Mouse (Mus musculus) midbrain, postnatal 0 days (tissue): ENCODE measurements around the gene Ap1s3. TPM values are rescaled to one million over a fixed set of nuclear protein-coding genes. Genes with fewer than 3 reads are reported as not detected.
"Not testable (repeated sequence)": the region's sequence is repeated elsewhere in the genome, so short reads cannot be mapped to it uniquely, and the experiment has no call there.

Experiments used
- ATAC-seq: fragments of 200-750 bp; cut with Nextera tagmentation; 2 replicates; pipeline ENCODE4 v1.8.0; 2017; ENCODE audit warnings: moderate number of reproducible peaks, mild to moderate bottlenecking, moderate TSS enrichment, moderate library complexity; ENCODE audit not compliant: low FRiP score
- DNase-seq: peaks from one replicate; pipeline ENCODE4 v3.0.0-alpha.2; 2015; ENCODE audit warnings: low spot score
- H3K27ac ChIP-seq: fragments of 300-500 bp; sonication (generic); 2 replicates; pipeline ENCODE4 v1.5.1; 2014; ENCODE audit warnings: low read depth, mild to moderate bottlenecking, low read length, mixed read lengths
- H3K27me3 ChIP-seq: fragments of 300-500 bp; sonication (generic); 2 replicates; pipeline ENCODE4 v1.6.1; 2014; ENCODE audit warnings: low read length, control low read depth, mixed read lengths; ENCODE audit not compliant: insufficient read depth
- H3K36me3 ChIP-seq: fragments of 300-500 bp; sonication (generic); 2 replicates; pipeline ENCODE4 v1.6.1; 2014; ENCODE audit warnings: low read length, control low read depth, mixed read lengths; ENCODE audit not compliant: insufficient read depth
- H3K4me1 ChIP-seq: fragments of 300-500 bp; sonication (generic); 2 replicates; pipeline ENCODE4 v1.6.1; 2014; ENCODE audit warnings: mild to moderate bottlenecking, control low read depth, antibody characterized with exemption, low read length, mixed read lengths; ENCODE audit not compliant: insufficient read depth
- H3K4me2 ChIP-seq: fragments of 300-500 bp; sonication (generic); 2 replicates; pipeline ENCODE4 v1.6.1; 2014; ENCODE audit warnings: low read depth, mild to moderate bottlenecking, low read length, mixed read lengths; ENCODE audit not compliant: poor library complexity, severe bottlenecking
- H3K4me3 ChIP-seq: fragments of 300-500 bp; sonication (generic); 2 replicates; pipeline ENCODE4 v1.5.1; 2014; ENCODE audit warnings: low read depth, mild to moderate bottlenecking, low read length, moderate library complexity
- H3K9ac ChIP-seq: fragments of 300-500 bp; sonication (generic); replicated peaks from 2 replicates; pipeline ENCODE4 v1.6.1; 2014; ENCODE audit warnings: mild to moderate bottlenecking, low read length, moderate library complexity, mixed read lengths; ENCODE audit not compliant: poor library complexity, severe bottlenecking
- H3K9me3 ChIP-seq: fragments of 300-500 bp; sonication (generic); 2 replicates; pipeline ENCODE4 v1.6.1; 2016; ENCODE audit warnings: low read length, control low read depth
- CTCF ChIP-seq: IDR thresholded peaks from 2 replicates; pipeline ENCODE4 v1.5.1; 2016; ENCODE audit warnings: antibody characterized with exemption, mild to moderate bottlenecking
- WGBS: fragments of 180-500 bp; shearing (Covaris S2); extraction: QIAGEN DNeasy Blood & Tissue Kit; methylation state at CpG from one replicate; pipeline ENCODE4 v1.1.7; 2014; 5-methylcytosine and 5-hydroxymethylcytosine counted together
- polyA plus RNA-seq: library from polyadenylated mRNA; unstranded; fragments of >200 nt; fragmentation: Nextera tagmentation; extraction: Ambion mirVana; gene quantifications from 2 replicates; pipeline ENCODE4 v1.2.1, GENCODE M21; 2015
- total RNA-seq: library from RNA; depleted of rRNA; stranded (reverse); fragments of >200 nt; gene quantifications from 2 replicates; pipeline ENCODE4 v1.2.3, GENCODE M21; 2014

Gene Ap1s3
- total and polyA plus RNA-seq, 2 experiments from 2014 or later = 0.35 to 0.82 TPM

DNA sequence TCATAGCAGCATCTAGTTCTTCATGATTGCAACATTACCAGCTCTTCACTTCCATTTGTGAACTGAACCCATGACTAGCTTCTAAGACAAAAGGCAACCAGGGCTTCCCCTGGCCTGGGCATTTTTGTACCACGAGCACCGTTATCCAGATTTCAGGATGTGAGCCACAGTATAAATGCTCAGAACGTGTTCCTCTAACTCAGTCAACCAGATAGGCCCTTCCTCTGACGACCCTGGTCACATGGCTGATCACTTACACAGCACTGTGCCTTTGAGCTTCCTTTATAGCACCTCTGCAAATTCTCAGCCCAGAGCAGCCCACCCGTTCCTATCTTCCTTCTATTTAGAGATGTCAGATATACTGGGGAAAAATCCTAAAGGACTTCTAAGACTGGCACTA is 42.0 kb downstream of the Ap1s3 start:
- no peak for DNase-seq
- Histone ChIP-seq H3K27me3 (no peaks in the 10 kb centered on the region), H3K9ac (no peak overlapping the region), H3K4me3 (no peak overlapping the region), H3K36me3 (no peaks in the 10 kb centered on the region), H3K27ac (no peak overlapping the region), H3K4me2 (no peak overlapping the region), H3K9me3 (no peaks in the 10 kb centered on the region), H3K4me1 (no peaks in the 10 kb centered on the region)
- WGBS = 86% methylated on average over 5 of the region's 5 CpGs
- TF ChIP-seq CTCF = no peak
- no peak for ATAC-seq

DNA sequence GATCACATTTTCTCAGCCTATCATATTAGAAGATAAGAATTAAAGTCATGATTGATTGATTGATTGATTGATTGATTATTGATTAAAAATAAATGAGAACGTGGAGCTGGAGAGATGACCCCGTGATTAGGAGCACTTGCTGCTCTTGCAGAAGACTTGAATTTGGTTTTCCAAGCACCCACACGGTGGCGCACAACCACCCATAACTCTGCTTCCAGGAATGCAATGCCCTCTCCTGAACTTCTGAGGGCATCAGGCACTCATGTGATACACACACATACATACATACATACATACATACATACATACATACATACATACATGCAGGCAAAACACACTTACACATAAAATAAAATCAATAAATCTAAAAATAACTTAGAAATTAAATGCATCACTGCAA is 45.6 kb downstream of the Ap1s3 start:
- no peaks in the 10 kb centered on the region for H3K36me3 ChIP-seq
- peak; percentile 51 for TF ChIP-seq CTCF
- H3K9ac ChIP-seq = no peak overlapping the region
- ATAC-seq = no peak
- DNase-seq = no peak
- H3K4me3 ChIP-seq = no peak overlapping the region
- H3K4me2 ChIP-seq = no peak overlapping the region
- no peaks in the 10 kb centered on the region for H3K4me1 ChIP-seq
- no peak overlapping the region for H3K27ac ChIP-seq
- no peaks in the 10 kb centered on the region for H3K27me3 ChIP-seq
- 77% methylated on average over 4 of the region's 4 CpGs for WGBS
- H3K9me3 ChIP-seq = no peaks in the 10 kb centered on the region

DNA sequence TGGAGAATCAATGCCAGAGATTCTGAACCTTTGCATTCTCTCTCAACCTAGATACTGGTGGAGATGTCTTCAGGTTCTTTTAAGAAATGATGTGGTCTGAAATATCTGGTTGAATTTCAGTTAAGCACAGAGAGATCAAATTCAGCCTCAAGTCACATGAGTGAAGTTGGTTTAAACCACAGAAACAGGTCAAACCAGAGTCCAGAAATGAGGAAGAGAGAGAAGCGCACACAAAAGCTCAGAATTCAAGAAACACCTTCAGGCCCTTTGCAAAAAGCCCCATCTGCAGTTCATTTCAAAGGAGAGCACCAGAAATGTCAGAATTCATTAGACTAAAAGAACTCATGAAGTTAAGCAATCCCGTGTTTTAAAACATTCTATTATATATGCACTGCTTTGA is 52.3 kb downstream of the Ap1s3 start:
- Histone ChIP-seq H3K9ac (no peak overlapping the region), H3K27me3 (no peaks in the 10 kb centered on the region), H3K9me3 (0 out of 2 replicates have a peak, but pooled peaks cover 3% of the 10 kb centered on the region), H3K36me3 (no peaks in the 10 kb centered on the region), H3K4me3 (no peak overlapping the region), H3K4me2 (no peak overlapping the region), H3K27ac (no peak overlapping the region), H3K4me1 (no peaks in the 10 kb centered on the region)
- no peak for TF ChIP-seq CTCF
- no peak for DNase-seq
- no peak for ATAC-seq
- 73% methylated on average over 2 of the region's 2 CpGs for WGBS

DNA sequence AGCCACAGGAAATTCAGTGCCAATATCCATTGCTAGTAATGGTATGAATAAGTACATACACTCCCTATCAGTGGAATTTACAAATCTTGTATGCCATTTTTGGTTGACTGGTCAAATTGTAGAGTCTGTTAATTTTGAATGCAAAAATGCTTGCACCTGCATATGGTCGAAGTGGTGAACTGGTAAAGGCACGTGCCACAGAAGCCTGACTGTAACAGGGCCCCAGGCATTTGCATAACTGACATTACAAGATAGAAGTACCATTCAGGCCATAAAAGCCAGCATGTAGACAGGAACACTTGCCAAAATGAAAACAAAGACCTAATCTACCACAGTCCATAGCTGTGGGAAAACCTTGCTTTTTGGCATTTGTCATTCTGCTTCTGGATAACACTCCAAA is 55.3 kb downstream of the Ap1s3 start:
- no peak overlapping the region for H3K4me2 ChIP-seq
- TF ChIP-seq CTCF = no peak
- 0 out of 2 replicates have a peak, but pooled peaks cover 4% of the 10 kb centered on the region for H3K9me3 ChIP-seq
- H3K9ac ChIP-seq = no peak overlapping the region
- H3K27me3 ChIP-seq = no peaks in the 10 kb centered on the region
- DNase-seq = no peak
- ATAC-seq = no peak
- no peaks in the 10 kb centered on the region for H3K4me1 ChIP-seq
- no peaks in the 10 kb centered on the region for H3K36me3 ChIP-seq
- no peak overlapping the region for H3K27ac ChIP-seq
- WGBS = 52% methylated on average over 2 of the region's 2 CpGs
- H3K4me3 ChIP-seq = no peak overlapping the region

DNA sequence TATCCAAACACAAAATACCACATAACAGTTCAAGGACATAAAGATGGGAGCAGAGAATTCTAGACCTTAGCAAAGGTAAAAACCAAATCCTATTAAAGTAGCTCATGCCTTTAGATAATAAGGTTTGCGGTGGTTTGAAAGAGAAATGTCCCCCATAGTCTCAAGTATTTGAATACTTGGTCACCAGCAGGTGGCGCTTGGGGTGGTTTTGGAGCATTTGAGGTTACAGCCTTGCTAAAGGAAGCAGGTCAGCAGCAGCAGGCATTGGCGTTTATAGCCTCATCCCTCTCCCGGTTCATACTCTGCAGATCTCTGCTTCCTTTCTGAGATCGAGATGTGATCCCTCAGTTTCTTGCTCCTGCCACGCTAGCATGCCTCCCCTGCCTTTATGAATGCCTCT is 57.3 kb downstream of the Ap1s3 start:
- DNase-seq (no peak), ATAC-seq (no peak)
- Histone ChIP-seq H3K27me3 (no peaks in the 10 kb centered on the region), H3K9ac (no peak overlapping the region), H3K27ac (no peak overlapping the region), H3K4me3 (no peak overlapping the region), H3K36me3 (no peaks in the 10 kb centered on the region), H3K4me1 (no peaks in the 10 kb centered on the region), H3K4me2 (no peak overlapping the region), H3K9me3 (0 out of 2 replicates have a peak, but pooled peaks cover 4% of the 10 kb centered on the region)
- 99% methylated on average over 6 of the region's 6 CpGs for whole genome bisulfite sequencing
- TF ChIP-seq CTCF = no peak

DNA sequence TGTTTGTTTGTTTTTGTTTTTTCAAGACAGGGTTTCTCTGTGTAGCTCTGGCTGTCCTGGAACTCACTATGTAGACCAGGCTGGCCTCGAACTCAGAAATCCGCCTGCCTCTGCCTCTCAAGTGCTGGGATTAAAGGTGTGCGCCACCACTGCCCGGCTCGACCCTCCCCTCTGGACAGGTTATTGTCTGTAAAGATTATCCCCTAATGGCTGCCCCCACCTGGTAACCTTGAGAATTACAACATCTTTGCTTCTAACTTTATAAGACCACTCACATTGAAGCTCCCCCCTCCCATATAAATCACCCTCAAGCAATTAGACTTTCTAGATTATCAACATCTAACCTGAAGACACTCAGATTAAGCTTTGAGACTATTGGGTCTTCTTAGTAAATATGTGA is 60.5 kb downstream of the Ap1s3 start:
- not testable (repeated sequence) for H3K36me3 ChIP-seq, H3K4me3 ChIP-seq, H3K27ac ChIP-seq, H3K9me3 ChIP-seq, H3K9ac ChIP-seq, H3K4me2 ChIP-seq, ATAC-seq, H3K27me3 ChIP-seq, DNase-seq, H3K4me1 ChIP-seq
- 95% methylated on average over 5 of the region's 5 CpGs for WGBS

DNA sequence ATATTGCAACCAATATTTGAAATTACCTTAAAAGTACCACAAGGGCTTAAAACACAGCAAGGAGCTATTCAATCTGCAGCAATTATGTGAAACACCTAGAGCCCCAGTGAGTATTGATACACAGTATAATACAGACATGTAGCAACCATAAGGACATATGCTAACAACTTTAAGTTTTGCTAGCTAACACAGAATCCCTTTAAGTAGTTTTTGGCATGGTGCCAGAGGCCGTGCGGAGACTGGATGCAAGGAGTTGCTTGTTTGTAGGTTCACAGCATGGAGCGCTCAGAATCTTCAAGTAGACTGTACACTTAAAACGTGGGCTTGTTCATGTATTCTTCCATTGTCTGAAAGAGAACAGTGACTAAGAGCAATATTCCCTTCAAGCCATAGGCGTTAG is 62.9 kb downstream of the Ap1s3 start:
- H3K36me3 ChIP-seq, H3K4me2 ChIP-seq, H3K27ac ChIP-seq, H3K9ac ChIP-seq, H3K27me3 ChIP-seq, H3K9me3 ChIP-seq, H3K4me3 ChIP-seq, ATAC-seq, H3K4me1 ChIP-seq: not testable (repeated sequence)
- WGBS = 38% methylated on average over 5 of the region's 5 CpGs
- peak; percentile 42 for DNase-seq
